Mouse (Mus musculus) adrenal gland, postnatal 36 days (tissue): ENCODE data around the gene Ugt8a. TPM values are rescaled to one million over a fixed set of nuclear protein-coding genes. Genes with fewer than 3 reads are reported as not detected.
A peak's percentile ranks its signal among the peaks of the same experiment; 100 is the strongest.

Source experiments
- DNase-seq, 2 experiments: peaks; one replicate each; pipeline ENCODE4 v3.0.0; 2021; ENCODE audit warnings: mixed read lengths in 1 of 2
- long read RNA-seq, 2 experiments: library from polyadenylated mRNA; stranded (forward); transcript quantifications; one replicate each; pipeline ENCODE4 v2.0.0; 2021; ENCODE audit warnings: borderline sequencing depth in 2 of 2
- total RNA-seq, 2 experiments: library from RNA; stranded (reverse); gene quantifications; 2 replicates each; pipeline ENCODE4 v1.2.3; 2021

The Ugt8a gene
- not detected for total RNA-seq
- long read RNA-seq, experiment 1: 0 reads
- long read RNA-seq, experiment 2: 0 reads

DNA sequence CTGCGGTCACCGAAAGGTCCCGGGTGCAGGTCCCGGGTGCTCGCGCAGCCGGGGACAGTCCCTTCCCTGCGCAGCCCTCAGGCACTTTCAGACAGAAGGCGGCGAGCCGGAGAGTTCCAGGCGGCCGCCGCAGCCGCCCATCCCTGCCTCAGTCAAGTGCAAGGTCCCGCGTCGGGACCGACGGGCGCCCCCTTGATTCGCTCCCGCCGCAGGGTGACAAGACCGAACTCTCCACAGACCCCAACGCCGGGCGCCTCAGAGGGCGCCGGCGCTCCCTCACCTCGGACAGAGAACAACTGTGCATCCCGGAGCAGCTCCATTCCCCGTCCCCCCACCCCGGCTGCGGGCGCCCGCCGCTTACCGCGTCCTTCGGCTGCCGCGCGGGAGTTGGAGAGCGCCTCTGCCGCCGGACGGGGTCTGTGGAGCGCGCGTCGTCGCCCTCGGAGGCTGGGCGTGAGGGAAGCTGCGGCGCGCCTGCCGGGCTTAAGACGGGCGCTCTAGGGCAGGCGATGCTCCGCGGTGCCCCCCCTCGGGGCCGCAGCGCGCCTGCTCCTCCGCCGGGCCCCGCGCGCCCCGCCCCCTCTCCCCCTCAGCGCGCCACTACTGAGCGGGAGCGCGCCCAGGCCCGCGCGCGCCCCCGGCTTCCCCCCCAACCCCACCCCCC lies at the start of gene Ugt8a:
TSS of gene Ugt8a (minus strand) at position 528 of the 664 bp plus-strand sequence.
- DNase-seq: no peak

DNA sequence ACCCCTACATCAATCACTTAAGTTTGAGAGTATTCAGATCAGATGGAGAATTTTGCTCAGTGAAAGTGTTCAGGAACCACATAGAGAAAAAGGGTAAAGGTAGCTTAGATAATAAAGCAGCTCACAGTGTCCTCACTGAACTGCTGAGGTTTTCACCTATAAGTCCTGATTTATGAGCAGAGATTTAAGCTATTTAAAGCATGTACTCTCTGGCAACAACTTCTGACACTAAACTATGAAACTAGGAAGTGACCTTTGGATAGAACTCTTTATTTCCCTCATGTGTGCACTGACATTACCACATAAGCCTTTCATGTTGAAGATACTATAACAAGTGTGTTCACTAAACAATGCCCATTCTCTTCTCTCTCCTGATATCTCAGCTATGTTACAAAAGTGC lies 48.2 kb upstream of the Ugt8a start:
- DNase-seq: no peak

DNA sequence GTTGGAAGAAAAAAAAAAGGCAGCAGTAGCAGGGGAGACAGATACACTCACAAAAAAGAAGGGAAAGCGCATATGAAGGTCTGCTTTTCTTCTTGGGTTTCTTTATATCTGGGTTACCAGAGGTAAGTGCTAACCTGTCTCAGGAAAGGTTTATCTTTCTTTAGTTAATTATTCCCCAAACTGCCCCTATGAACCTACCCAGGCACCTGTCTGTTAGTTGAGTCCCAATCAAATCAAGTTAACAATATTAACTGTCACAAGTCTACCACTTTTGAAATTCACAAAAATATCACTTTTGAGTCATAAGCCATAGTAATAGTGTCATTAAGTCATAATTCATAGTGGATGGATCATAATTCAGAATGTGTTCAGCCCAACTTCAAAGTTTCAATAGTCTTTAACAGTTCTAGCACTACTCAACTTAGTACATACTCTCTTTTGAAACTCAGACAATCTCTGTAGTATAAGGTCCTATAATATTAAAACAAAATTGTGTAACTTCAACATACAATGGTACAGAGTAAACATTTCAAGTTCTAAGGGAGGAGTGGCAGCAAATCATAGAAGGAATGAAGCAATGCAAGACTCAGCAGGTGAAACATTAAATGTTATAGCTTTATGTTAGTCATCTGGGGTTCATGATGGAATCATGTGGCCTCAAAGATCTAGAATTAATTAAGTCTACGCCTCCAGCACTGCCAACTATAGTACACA lies 45.4 kb upstream of the Ugt8a start:
- no peak for DNase-seq

DNA sequence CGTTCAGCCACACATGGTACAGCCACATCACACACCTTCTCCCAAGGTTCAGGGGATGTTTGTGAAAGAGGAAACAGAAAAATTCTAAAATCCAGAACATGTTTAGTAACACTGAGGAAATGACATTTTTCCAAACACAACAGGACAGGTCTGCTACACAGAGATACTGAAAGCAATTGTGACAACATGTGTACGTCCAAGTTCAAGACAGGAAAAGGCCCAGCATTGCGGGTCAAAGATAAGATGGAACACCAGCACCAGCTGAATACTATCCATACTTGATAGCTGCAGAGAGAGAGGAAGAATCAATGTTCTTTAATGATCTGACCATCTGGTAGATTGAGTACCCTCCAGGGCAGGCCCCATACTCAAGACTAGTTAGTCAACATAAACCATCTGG lies 41.1 kb upstream of the Ugt8a start:
- DNase-seq: no peak

DNA sequence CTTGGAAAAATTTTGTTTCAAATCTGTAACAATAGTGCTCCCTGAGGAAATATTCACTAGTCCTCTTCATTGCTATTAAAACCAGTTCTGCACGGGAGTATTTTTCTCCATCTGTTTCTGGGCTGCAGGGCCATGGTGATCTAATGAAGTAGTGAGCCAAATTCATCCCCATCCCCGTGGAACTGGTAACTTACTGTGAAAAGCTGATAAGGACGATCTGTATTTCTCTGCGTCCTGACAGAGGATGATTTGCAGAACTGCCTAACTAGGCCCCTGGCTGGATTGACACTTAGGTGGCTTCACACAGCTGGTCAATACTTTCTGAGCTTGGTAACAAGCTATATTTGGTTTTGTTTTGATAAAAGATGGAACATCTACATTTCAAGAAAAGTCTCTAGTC lies 37.5 kb upstream of the Ugt8a start:
- DNase-seq: no peak

DNA sequence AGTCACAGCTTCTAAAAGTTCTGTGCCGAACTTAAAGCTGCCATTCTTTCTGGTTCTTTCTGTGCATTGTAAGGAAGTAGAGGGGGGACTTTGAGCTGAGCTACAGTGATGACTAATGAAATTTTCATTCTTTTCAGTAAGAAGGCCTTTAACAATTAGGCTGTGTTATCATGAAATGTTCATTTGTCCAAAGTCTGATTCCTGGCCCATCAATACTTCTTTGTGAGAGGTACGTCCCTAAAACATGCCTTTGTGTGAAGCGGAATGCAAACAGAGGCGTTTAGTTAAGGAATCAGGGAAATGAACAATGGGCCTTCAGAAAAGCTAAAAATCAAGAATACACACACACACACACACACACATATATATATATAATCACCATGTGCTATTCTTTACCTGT lies 31.0 kb upstream of the Ugt8a start:
- no peak for DNase-seq

DNA sequence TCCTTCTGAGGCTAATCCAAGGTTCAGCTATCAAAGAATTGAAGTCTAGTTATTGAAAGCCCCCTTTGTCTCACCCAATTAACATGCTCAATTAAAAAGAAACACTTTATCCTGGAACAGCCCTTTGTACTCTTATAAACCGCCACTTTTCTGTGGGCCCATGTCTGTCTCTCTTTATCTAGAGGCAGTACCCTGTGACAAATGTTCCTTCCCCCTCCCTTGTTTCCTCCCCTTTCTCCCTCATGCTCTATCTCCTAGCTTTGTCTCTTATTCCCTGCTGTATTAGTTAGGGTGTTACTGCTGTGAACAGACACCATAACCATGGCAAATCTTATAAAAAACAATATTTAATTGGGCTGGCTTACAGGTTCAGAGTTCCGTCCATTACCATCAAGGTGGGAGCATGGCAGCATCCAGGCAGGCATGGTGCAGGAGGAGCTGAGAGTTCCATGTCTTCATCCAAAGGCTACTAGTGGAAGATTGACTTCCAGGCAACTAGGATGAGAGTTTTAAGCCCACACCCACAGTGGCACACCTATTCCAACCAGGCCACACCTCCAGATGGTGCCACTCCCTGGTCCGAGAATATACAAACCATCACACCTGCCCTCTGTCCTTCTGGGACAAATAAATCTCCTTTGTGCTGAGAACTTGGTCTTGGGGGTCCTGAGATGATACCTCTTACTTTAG lies 17.9 kb upstream of the Ugt8a start:
- no peak for DNase-seq

DNA sequence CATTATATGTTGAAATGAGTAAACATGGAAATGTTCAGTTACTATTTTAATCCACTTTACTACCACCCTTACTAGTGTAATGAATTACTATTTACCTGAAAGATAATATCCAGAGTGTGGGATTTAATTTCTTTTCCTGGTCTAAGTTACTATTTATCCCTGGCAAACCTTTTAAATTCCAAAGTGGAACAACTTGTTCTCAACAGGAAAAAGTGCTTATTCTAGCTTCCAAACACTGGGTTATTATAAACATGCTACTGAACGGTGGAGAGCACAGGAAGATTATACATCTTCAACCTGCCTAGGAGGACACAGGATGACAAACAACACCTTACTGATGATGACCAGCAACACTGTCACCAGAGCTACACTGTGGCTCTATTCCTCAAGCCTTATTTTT lies 16.5 kb upstream of the Ugt8a start:
- DNase-seq: no peak

DNA sequence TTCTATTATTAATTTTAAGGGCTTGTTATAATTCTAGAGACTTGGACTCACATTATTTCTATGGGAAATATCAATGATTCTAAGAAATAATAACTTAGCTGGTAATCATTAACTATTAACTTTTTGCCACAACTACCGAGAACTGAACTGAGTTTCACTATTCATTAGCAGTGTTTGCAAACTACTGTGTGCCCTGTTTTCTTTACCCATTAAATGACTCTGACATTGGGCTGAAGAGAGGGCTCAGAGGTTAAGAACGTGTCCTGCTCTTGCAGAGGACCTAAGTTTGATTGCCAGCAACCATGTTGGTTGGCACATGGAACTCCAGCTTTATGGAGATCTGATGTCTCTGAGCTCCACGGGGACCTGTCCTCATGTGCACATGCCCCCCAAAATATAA lies 2.4 kb upstream of the Ugt8a start:
- no peak for DNase-seq

DNA sequence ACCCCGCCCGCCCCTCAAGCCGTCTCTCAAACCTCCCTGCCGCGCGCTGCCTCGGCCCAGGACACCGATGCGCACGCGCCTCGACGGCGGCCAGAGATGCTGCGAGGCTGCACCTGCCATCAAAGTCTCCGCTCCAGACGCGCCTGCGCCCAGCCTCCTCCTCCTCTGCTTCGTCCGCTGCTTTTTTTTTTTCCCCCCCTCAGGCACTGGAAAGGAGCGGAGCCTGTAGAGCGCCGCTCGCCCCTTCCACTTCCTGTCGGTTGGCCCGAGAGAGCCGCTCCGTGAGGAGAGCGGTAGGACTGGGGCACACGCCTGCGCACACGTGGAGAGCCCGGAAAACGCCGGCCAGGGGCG lies 314 bp upstream of the Ugt8a start:
- DNase-seq: no peak

DNA sequence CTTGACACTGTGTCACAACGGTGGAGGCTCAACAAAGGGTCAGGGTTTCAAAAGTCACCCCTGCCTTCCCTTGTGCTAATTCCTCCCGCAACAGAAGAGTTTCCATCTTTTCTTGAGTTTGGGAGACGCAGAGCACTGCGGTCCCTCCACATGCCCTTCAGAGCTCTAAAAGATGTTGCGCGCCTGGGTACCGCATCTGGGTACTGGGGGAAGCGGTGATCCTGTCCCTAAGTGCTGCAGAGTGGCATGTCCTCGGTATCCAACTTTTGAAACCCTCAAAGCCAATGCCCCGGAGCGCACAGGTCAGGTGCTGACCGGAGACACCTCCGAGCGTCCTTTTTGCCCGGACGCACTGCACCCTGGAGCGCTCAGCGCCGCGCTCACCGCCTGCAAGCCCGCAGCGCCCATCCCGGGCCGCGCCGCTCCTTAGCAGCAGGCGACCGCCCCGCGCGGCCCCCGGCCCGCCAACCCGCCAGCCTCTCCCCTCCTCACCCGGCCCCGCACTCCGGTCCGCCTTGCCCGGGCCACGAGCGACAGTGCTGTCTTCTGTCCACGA lies 805 bp downstream of the Ugt8a start:
- DNase-seq: no peak

DNA sequence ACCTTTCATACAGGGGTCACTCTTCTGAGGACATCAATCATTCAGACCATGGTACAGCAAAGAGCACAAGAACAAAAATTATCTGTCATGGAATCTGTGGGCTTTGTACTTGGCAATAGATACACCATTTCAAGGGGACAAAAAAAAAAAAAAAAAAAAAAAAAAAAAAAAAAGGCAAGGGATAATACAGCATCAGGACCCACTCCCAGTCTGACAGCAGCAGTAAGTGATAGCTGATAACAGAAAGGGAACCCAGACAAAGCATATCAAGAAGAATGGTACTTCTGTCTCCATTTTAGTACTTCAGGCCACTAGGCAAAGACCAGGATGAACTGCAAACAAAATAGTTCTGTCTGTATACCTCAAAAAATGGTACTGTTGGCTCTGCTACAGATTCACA lies 2.6 kb downstream of the Ugt8a start:
- DNase-seq: no peak

DNA sequence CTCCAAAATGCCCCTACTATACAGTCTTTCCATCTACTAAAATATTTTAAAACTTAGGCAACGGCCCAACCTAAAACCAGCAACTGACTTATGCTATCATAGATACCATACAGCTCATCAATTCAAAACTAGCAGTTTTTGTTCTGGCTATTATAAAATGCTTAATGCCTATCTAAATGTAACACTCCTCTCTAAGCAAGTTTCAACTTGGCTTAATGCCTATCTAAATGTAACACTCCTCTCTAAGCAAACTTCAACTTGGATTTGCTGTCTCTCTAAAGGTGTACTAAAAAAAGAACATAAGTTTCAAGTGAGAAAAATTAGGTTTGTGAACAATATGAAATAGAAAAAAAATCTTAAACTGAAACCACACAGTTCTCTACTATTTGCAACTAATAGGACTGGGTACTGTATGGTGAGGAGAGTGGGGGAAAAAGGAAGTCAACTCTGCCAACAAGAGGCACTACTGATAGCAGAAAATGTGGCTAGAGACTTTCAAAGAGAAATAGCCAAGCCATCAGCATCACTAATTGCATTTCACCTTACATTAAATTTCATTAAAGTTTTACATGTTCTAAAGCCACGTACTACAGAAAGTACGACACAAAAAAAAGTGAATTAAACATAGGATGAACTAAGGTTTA lies 5.7 kb downstream of the Ugt8a start:
- no peak for DNase-seq

DNA sequence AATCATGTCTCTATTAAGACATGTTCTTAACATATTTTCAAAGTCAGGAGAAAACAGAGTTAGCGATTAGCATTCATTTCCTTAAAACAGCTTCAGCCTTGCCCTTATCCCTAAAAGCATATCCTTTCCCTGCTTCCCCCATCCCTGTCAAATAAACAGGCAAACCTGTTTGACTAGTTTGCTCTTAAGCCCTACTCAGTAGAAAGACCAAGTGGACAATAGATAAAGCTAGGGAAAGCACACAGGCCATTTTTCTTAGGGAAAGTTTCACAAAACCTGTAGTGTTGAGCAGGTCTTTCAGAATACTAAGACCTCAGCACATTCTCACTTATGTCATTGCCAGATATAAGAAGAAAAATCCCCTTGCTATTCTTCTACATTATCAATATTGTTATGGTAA lies 7.4 kb downstream of the Ugt8a start:
- no peak for DNase-seq

DNA sequence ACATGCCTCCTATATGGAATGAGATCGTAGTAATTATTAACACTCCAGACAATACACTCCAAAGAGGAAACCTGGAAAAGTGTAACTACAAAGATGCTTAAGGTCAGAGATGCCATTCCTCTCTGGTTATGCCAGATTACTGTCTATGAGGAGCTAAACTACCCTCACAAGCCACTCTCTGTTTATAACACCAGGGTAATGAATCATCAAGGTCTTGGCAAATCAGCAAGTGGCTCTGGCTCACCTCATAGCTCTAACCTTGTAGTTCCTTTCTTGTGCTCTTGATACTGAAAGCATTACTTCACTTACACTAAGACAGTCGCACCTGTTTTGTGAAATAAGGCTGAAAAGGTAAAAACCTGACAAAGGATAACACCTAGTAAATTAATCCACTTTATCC lies 17.5 kb downstream of the Ugt8a start:
- DNase-seq: peak in 1 of 2 experiments; percentile 6

DNA sequence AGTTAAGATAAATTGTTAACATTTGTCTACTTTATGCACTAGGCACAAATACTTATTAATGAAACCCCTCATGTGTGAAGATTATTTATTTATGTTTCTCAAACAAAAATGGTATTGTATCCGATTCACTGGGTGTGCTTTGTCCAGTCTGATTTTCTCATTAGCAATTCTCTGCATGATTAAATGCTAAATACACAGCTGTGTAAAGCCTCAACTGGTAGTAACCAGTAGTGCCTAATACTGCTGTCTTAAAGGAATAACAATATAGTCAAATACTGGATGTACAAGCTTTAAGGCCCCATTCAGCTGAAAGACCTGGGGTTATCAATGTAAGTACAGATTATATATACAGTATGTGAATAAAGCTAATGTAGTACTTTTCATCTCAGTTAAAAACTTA lies 39.4 kb downstream of the Ugt8a start:
- no peak for DNase-seq

DNA sequence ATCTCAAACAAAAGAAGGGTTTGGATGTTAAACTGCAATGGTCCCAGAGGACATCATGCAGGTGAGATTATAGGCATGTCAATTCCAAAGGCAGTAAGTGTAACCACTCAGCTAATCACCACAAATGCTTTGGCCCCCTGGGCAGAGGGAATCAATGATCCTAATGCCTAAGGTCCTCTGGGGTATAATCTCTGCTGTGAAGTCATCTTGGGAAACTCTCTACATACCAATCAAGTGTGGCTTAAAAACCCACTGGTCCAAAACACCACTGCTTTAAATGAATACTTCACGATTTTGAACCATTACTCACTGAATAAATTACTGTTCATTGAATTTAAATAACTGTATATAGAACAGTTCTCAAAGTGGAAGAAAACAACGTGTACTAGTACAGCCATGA lies 51.3 kb downstream of the Ugt8a start:
- no peak for DNase-seq

DNA sequence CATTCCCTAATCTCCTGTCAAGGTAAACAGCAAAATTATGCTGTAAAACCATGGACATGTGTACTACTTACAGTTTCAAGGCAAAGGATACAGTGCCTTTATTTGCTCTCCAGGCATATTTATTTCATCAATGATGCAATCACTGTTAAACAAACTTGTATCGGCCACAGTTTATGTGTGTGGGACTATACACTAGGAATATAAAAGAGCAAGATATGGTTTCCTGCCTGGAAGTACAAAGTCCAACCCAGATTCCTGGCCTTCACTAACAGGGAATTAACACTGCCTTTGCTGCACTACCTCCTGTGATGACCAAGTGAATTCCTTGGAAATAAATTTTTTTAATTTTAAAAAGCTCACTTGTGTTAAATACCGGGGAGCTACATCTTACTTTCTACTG lies 53.5 kb downstream of the Ugt8a start:
- DNase-seq: no peak

DNA sequence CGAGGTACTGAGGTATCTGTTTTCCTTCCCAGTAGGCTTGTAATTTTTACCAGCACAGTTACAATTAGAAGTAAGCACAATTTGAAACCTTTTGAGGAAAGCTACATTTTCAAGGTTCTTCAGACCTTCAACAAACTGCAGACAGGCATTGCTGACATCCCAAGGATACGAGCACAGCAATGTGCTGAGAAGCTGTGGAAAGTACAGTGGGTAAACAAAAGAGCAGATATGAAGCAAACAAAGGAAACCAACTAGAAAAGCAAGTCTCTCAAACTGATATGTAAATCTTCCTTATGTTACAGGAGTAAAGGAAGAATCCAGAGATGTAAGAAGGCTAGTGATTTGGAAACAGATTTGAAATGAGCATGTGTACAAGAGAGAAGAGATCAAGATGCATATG lies 54.0 kb downstream of the Ugt8a start:
- no peak for DNase-seq

DNA sequence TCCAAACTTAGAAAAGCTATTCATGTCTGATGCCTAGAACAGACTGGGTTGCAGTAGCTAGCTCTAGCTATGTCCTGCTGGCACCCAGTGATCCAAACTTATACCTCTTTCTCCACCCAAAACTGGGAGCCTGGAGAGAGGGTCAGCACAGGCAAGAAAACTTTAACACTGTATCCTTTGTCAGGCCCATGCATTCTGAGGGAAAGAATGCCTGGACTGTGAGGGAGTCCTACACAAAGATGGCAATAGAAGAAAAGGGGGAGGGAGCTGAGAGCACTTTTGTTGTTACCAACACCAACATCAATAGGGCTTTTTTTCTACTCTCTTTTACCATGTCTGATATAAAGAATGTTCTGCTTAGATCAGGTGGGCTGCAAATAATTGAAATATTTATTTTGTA lies 55.4 kb downstream of the Ugt8a start:
- no peak for DNase-seq

DNA sequence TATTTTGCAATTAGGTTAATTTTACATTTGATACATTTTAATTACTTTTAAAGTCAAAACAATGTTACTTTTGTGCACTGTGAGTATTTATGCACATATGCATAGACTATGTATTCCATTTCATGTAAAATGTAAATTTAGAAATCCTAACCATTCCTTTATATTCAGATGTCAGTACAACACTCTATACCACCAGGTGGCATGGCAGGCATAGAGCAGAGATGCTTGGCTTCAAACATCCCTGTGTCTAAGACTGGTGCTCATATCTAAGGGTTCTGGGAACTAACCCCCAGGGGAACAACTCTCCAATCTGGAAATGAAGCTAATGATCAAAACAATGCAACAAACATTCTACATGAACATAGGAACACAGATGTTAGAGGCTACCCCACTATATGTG lies 56.6 kb downstream of the Ugt8a start:
- no peak for DNase-seq

DNA sequence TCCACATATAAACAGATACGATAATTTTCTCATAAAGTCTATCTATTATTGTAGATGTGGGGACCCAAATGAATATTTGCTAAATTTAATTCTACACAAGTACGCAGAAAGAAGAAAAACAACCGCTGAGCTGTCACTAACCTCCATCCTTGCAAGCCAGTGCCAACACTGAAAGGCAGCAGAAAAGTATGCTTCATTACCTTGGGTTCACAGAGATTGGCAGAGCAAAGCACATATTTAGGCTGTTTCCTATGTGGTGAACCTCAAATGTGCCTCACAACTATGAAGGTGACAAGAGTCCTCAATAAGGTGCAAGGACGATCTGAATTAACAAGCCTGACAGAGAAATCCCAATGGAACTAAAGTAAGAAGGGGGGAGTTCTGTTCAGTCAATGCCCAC lies 64.0 kb downstream of the Ugt8a start:
- no peak for DNase-seq

DNA sequence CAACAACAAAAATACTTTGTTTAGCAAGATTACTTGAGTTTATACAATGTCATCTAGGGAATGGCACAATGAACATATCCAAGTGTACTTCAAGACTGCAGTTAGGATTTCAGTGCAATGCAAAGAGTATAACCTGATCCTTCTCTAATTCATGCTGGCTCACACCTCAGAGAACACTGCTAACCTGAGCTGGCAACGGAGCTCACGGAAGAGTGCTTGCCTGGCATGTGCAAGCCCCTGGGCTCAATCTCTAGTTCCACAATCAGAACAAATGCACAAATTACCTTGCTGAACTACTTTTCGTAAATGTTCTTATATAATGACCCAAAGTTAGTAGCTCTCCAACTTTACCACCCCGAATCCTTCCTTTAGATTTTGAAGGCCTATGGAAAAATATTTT lies 68.5 kb downstream of the Ugt8a start:
- DNase-seq: no peak
